Mouse (Mus musculus) liver, embryonic 14.5 days (tissue): ENCODE measurements around the gene Top1.

Experiments used
- CTCF ChIP-seq: IDR thresholded peaks from 2 replicates; pipeline ENCODE4 v1.5.1; 2016; ENCODE audit warnings: antibody characterized with exemption, low read depth, control low read depth
- EP300 ChIP-seq: IDR thresholded peaks from 2 replicates; pipeline ENCODE4 v1.6.1; 2016; ENCODE audit warnings: antibody characterized with exemption, low read depth

GRCm38 (mm10) chr2:160730797-160731116, 85.1 kb downstream of the Top1 start:
- no peak for TF ChIP-seq EP300
- TF ChIP-seq CTCF, result no peak
